8 mouse cellular contexts compared by ENCODE assay signal in genomic region chr5:125243928-125244327, GRCm38 (mm10).
DNase-seq lines count a peak whose midpoint lies in the region; ATAC-seq and TF ChIP-seq lines count a peak whose summit lies in the region.

No protein-coding gene starts in this region.

- ATAC-seq in midbrain, postnatal 0 days (ENCODE audit: low FRiP score): no peak
- no peak for ATAC-seq in CD4-positive, CD25-positive, alpha-beta regulatory T cell, adult 4 months

- TF ChIP-seq CTCF in midbrain, postnatal 0 days (IDR thresholded peaks at IDR 0.05): no peak

- H3K4me3 ChIP-seq in midbrain, postnatal 0 days (ENCODE audit: low read depth, low read length): no peak overlapping the region

- H3K4me1 ChIP-seq in midbrain, postnatal 0 days (ENCODE audit: insufficient read depth, low read length): peaks cover 15% of the 10 kb centered on the region

- H3K27me3 ChIP-seq in midbrain, postnatal 0 days (ENCODE audit: insufficient read depth, low read length): no peaks in the 10 kb centered on the region

- H3K27ac ChIP-seq in midbrain, postnatal 0 days (ENCODE audit: low read depth, low read length): 0 out of 2 replicates have a peak overlapping the region, but pooled peaks have one; percentile 80

- no peak overlapping the region for H3K9ac ChIP-seq in midbrain, postnatal 0 days (replicated peaks; ENCODE audit: low read length, poor library complexity, severe bottlenecking)

- no peak overlapping the region for H3K4me2 ChIP-seq in midbrain, postnatal 0 days (ENCODE audit: low read depth, low read length, poor library complexity, severe bottlenecking)

- no peaks in the 10 kb centered on the region for H3K9me3 ChIP-seq in midbrain, postnatal 0 days (ENCODE audit: low read length)

- H3K36me3 ChIP-seq in midbrain, postnatal 0 days (ENCODE audit: insufficient read depth, low read length): no peaks in the 10 kb centered on the region

- peak; percentile 27 to 32 for DNase-seq in spleen, postnatal 36 days (ENCODE audit: low spot score in 2 of 2)
- DNase-seq in spleen, adult 12 weeks (ENCODE audit: low spot score): no peak
- DNase-seq in layer of hippocampus, adult 9-11 months: peak; percentile 95
- DNase-seq in midbrain, postnatal 0 days (ENCODE audit: low spot score): peak; percentile 65
- peak; percentile 74 to 88 for DNase-seq in thymus, postnatal 36 days
- DNase-seq in kidney, postnatal 4 days: no peak
- DNase-seq in embryo, embryonic 9.5 days (ENCODE audit: extremely low spot score): no peak

- WGBS in midbrain, postnatal 0 days: 21% methylated on average over 6 of the region's 6 CpGs

Comparison
In these comparisons a context has a peak if more than half of its experiments do, and no peak if none do; other contexts are left out.
1. DNase-seq: peak in spleen, postnatal 36 days (2 of 2), layer of hippocampus, adult 9-11 months (single experiment), midbrain, postnatal 0 days (single experiment) and thymus, postnatal 36 days (2 of 2); none in spleen, adult 12 weeks (single experiment), kidney, postnatal 4 days (0 of 2) and embryo, embryonic 9.5 days (single experiment).